Mouse (Mus musculus) ES-CJ7 (cell line): Measurements from ENCODE around the gene 1700020N01Rik.

Source experiments
- DNase-seq: peaks from one replicate; pipeline ENCODE4 v3.0.0; 2011; ENCODE audit warnings: low read depth, low spot score

The 1700020N01Rik gene

GRCm38 (mm10) chr10:21592896-21593380, at the start of gene 1700020N01Rik:
Gene 1700020N01Rik (plus strand): TSS chr10:21593145.
- peak; percentile 43 for DNase-seq

- DNase-seq, result no peak
These were observed 49.2 kb upstream of the 1700020N01Rik start for GRCm38 (mm10) chr10:21543576-21544278.

- DNase-seq, result no peak
These were observed 48.2 kb upstream of the 1700020N01Rik start for GRCm38 (mm10) chr10:21544721-21545120.

GRCm38 (mm10) chr10:21545446-21545845, 47.5 kb upstream of the 1700020N01Rik start:
- no peak for DNase-seq

- DNase-seq, result no peak
These were observed 44.0 kb upstream of the 1700020N01Rik start for GRCm38 (mm10) chr10:21548871-21549505.

GRCm38 (mm10) chr10:21552967-21553682, 39.8 kb upstream of the 1700020N01Rik start:
- DNase-seq, result no peak

- no peak for DNase-seq
These were observed 39.3 kb upstream of the 1700020N01Rik start for GRCm38 (mm10) chr10:21553683-21554035.

- DNase-seq, result peak; percentile 64
These were observed 37.9 kb upstream of the 1700020N01Rik start for GRCm38 (mm10) chr10:21554896-21555580.

GRCm38 (mm10) chr10:21559769-21560168, 33.2 kb upstream of the 1700020N01Rik start:
- DNase-seq, result no peak

- no peak for DNase-seq
These were observed 31.8 kb upstream of the 1700020N01Rik start for GRCm38 (mm10) chr10:21561181-21561580.

GRCm38 (mm10) chr10:21563446-21563845, 29.5 kb upstream of the 1700020N01Rik start:
- DNase-seq, result no peak

- no peak for DNase-seq
These were observed 28.8 kb upstream of the 1700020N01Rik start for GRCm38 (mm10) chr10:21564189-21564588.

GRCm38 (mm10) chr10:21566074-21566473, 26.9 kb upstream of the 1700020N01Rik start:
- no peak for DNase-seq

- no peak for DNase-seq
These were observed 21.3 kb upstream of the 1700020N01Rik start for GRCm38 (mm10) chr10:21571615-21572014.

GRCm38 (mm10) chr10:21573713-21574112, 19.2 kb upstream of the 1700020N01Rik start:
- DNase-seq, result no peak

- no peak for DNase-seq
These were observed 17.1 kb upstream of the 1700020N01Rik start for GRCm38 (mm10) chr10:21575806-21576378.

GRCm38 (mm10) chr10:21577798-21578197, 15.1 kb upstream of the 1700020N01Rik start:
- DNase-seq, result no peak

GRCm38 (mm10) chr10:21581546-21581945, 11.4 kb upstream of the 1700020N01Rik start:
- DNase-seq, result no peak

- no peak for DNase-seq
These were observed 5.9 kb upstream of the 1700020N01Rik start for GRCm38 (mm10) chr10:21587041-21587440.

- DNase-seq, result no peak
These were observed 4.7 kb upstream of the 1700020N01Rik start for GRCm38 (mm10) chr10:21588007-21588852.
